Mouse (Mus musculus): ENCODE results near the gene Tmem131l. TPM values are rescaled to one million over a fixed set of nuclear protein-coding genes. Genes with fewer than 3 reads are reported as not detected.

Gene Tmem131l
- polyA plus RNA-seq (2014; fragmentation: Illumina TruSeq; extraction: RNeasy Lipid Tissue Mini Kit (QIAGEN cat#74804); ENCODE audit: insufficient read depth, low read depth, low replicate concordance): 13.2 TPM

GRCm38 (mm10) chr3:84039646-84040475 lies at the start of gene Tmem131l:
Gene Tmem131l, minus strand, starts transcription at chr3:84040175.

Other genes starting within 250 kb of the Tmem131l start
- 10.3 TPM for gene Tlr2, start 198.4 kb downstream of the Tmem131l start, polyA plus RNA-seq (2014; fragmentation: Illumina TruSeq; extraction: RNeasy Lipid Tissue Mini Kit (QIAGEN cat#74804); ENCODE audit: insufficient read depth, low read depth, low replicate concordance)
- gene Mnd1, start 115.6 kb upstream of the Tmem131l start, polyA plus RNA-seq (2014; fragmentation: Illumina TruSeq; extraction: RNeasy Lipid Tissue Mini Kit (QIAGEN cat#74804); ENCODE audit: insufficient read depth, low read depth, low replicate concordance): 3.0 TPM
- gene Gm6525, start 133.9 kb upstream of the Tmem131l start, polyA plus RNA-seq (2014; fragmentation: Illumina TruSeq; extraction: RNeasy Lipid Tissue Mini Kit (QIAGEN cat#74804); ENCODE audit: insufficient read depth, low read depth, low replicate concordance): not detected